Mouse (Mus musculus) cerebellum, adult 11 months (tissue): Measurements from ENCODE around the gene Ssr1.

Experiments
- DNase-seq: peaks from one replicate; pipeline ENCODE4 v3.0.0; 2022

Gene Ssr1

DNA sequence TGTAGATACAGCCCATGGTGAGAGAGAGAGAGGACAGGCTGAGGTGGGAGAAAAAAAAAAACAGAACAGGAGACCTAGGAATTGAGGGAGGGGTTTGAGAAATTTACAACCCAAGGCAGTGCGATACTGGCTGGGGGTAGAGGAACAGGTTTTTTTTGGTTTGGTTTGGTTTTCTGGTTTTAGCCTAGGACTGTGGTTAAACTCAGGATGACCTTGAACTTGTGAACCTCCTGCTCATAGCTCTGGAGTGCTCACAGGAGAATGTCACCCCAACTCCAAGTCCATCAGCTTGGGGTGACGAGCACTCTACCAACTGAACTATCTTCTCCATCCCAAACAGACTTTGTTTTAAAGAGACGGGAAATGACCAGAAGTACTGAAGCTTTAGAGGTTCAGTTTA is 50.6 kb downstream of the Ssr1 start:
- DNase-seq = no peak

- no peak for DNase-seq
These were observed 51.1 kb downstream of the Ssr1 start for GRCm38 (mm10) chr13:37942887-37943331.

- DNase-seq = no peak
These were observed 51.8 kb downstream of the Ssr1 start for GRCm38 (mm10) chr13:37941950-37942886.

GRCm38 (mm10) chr13:37941138-37941645 is 52.8 kb downstream of the Ssr1 start:
- no peak for DNase-seq

GRCm38 (mm10) chr13:37940649-37941048 is 53.4 kb downstream of the Ssr1 start:
- DNase-seq = no peak

DNA sequence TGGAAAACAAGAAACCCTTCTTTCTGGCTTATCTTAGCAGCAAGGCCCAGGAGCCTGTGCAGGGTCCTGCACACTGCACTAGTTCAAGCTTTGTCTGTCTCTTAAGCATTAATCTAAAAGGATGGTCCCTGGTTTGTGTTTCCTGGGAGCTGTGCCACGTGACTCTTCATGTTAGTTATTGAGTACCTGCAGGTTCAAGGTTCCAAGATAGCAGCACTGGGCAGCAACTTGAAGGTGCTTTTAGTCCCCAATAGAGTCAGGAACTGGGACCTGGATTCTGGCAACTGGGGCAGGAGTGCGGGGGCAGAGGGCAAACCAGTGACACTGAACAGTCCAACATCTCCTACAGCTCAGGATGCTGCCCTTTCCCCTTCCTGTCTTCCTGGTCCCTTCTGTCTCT is 53.9 kb downstream of the Ssr1 start:
- DNase-seq = no peak

GRCm38 (mm10) chr13:37936351-37936750 is 57.7 kb downstream of the Ssr1 start:
- DNase-seq = no peak

DNA sequence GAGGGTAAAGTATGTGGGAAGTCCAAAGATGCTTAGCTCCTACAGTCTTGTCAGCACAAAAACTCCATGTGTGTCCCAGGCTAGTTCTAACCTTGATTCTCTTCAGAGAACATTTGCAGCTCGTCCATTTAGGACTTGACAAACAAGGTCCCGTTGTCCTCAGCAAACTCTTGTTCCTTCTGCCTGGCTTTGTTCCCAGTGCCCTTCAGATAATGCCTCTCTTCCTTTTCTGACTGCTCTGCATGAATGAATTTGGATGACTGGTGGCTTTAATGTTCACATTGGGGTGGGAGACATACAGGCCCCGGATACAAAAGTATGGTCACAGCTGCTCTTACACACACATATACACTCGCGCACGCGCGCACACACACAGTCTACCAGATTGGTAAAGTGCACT is 59.1 kb downstream of the Ssr1 start:
- DNase-seq = no peak

DNA sequence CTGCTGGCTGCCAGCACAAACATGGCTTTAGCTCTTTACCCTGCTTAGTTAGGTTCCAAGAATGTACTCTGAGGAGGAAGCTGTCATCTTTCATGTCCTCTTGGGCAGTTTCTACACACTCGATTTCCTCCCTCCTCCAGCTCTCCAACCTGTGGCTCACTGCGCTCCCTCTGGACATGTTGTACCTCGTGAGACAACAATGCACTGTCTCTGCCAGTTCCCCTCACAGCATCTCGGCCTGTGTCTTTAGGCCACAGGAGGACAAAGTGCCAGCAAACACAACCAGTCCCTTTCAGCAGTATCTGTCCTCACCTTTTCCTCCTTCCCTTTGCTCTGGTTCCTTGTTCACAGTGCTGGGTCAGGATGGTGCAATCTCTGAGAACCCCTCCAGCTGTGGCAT is 59.9 kb downstream of the Ssr1 start:
- no peak for DNase-seq

DNA sequence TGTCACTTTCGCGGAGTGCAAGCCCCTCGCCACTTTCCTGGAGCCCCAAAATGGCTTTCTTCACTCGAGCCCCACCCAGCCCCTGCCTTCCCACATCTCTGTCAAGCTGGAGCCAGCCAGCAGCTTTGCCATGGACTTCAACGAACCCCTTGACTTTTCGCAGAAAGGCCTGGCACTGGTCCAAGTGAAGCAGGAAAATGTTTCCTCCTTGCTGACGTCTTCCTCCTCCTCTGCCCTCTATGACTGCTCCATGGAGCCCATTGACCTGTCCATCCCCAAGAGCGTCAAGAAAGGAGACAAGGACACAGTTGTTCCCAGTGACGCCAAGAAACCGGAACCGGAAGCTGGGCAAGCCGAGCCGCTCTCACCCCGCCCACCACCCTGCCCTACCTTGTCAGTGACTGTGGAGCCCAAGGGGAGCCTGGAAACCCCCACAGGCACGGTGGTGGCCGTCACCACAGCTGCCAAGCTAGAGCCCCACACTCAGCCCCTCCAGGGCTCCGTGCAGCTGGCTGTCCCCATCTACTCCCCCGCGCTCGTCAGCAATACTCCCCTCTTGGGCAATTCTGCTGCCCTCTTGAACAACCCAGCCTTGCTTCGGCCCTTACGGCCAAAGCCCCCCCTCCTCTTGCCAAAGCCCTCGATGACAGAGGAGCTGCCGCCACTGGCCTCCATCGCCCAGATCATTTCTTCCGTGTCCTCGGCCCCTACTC is 62.7 kb downstream of the Ssr1 start:
- DNase-seq = no peak

- DNase-seq = no peak
These were observed 63.4 kb downstream of the Ssr1 start for GRCm38 (mm10) chr13:37930621-37931020.

DNA sequence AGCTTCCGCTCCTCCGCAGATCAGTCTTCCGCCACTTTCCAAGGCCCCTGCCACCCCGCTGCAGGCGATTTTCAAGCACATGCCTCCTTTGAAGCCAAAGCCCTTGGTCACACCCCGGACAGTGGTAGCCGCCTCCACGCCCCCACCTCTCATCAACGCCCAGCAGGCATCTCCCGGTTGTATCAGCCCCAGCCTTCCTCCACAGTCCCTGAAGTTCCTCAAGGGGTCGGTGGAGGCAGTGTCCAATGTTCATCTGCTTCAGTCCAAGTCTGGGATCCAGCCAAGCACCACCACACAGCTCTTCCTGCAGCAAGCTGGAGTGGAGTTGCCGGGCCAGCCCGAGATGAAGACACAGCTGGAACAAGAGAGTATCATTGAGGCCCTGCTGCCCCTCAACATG is 63.9 kb downstream of the Ssr1 start:
- DNase-seq = no peak

DNA sequence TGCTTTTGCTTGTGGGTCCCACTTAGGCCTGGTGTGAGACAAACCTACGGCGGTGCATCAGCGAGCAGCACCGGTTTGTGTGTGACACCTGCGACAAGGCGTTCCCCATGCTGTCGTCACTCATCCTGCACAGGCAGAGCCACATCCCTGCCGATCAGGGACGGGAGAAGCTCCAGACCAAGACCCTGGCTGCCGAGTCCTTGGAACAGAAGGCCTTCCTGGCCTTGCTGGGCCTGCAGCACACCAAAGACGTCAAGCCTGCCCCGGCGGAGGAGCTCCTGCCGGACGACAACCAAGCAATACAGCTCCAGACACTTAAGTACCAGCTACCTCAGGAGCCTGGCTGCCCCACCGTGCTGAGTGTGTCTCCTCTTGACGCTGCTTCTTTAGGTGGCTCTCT is 64.5 kb downstream of the Ssr1 start:
- DNase-seq = no peak

GRCm38 (mm10) chr13:37926394-37926793 is 67.6 kb downstream of the Ssr1 start:
- no peak for DNase-seq

GRCm38 (mm10) chr13:37924461-37924948 is 69.5 kb downstream of the Ssr1 start:
- DNase-seq = no peak

GRCm38 (mm10) chr13:37923643-37924460 is 70.2 kb downstream of the Ssr1 start:
- DNase-seq = no peak

DNA sequence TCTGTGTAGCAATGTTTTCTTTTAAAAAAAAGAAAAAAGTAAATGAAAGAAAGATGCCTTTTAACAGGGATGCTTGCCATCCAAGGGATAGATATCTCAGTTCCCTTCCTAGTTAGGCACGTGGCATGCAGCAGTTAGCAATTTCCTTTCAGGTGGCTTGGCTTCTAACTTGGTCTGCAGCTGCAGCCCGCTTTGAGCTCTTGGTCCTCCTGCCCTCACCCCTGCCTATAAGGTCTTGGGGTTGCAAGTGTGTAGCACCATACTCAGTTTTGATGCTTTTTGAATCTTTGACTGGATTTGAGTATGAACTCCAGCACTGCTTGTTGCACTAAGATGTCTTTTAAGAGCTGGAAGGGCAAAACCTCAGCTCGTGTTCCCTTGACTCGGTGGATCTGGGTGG is 70.9 kb downstream of the Ssr1 start:
- DNase-seq = no peak

GRCm38 (mm10) chr13:37920727-37921126 is 73.3 kb downstream of the Ssr1 start:
- DNase-seq = no peak

DNA sequence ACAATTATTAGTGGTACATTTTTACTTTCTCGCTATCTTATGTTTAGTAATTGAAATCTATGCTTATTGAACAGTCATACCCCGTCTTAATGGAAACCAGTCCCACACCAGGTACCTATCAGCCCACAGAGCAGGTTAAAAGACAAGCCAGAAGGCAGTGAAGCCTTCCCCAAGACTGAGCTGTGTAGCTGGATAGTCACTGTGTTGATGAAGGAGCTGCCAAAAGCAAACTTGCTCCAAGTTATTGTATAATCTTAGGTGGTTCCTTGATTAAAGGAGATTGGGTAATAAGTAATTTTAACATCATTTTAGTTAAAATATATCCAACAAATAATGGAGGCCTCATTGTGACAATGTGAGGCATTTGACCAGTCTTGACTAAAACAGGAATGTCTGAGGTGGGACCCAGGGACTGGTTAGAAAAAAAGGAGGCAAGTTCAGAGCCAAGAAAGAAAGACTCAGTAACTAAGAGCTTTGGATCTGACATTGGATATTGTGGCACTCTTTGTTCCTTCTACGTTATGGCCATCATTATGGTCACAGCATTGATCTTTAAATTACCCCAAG is 74.2 kb downstream of the Ssr1 start:
- DNase-seq = no peak

DNA sequence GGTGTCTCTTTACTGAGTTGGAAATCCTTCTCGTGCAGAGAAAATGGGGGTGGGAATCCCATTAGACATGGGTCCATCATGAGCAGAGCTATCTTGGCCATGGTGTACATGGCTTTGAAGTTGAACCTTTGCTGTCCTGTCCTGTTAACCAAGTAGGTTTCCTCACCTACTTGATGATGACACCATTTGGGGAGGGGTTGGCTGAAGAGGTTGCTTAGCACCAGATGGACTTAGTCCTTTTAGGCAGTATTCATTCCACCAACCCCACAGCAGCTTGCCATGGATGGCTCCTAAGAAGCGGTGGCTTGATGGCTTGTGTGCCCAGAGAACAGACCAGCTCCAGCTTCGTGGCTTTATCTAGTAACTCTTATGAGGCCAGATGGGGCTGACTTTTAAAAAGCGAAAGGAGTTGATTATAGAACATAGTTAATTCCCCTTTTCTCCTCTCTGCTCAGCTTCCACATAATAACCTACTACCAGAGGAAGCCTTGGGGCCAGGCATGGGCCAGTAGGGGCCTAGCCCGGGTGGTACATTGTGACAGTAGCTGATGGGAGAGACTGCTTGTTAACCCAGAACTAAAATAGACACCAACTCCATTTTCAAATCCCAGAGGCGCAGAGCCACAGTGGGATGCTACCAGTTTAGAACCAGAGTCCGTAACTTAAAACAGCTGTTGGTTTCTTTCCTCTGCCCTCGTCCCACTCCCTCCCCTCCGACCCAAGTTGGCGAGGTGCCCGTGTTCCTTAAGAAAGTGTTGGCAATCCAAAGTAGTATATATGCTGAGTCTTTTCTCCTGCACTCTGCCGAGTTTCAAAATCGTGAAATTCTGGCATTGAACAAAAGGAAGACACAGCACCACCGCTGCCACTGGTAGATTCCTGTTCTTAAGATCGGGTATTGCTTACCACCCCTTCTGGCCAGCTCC is 75.4 kb downstream of the Ssr1 start:
- DNase-seq = no peak
